Mouse (Mus musculus) liver (tissue): ENCODE results near the gene Slx4ip.
"Not testable (repeated sequence)": the region's sequence is repeated elsewhere in the genome, so short reads cannot be mapped to it uniquely, and the experiment has no call there.

Experiments
- DNase-seq: peaks from one replicate; pipeline ENCODE4 v3.0.0-alpha.2; 2020; ENCODE audit warnings: mixed read lengths

The Slx4ip gene

DNA sequence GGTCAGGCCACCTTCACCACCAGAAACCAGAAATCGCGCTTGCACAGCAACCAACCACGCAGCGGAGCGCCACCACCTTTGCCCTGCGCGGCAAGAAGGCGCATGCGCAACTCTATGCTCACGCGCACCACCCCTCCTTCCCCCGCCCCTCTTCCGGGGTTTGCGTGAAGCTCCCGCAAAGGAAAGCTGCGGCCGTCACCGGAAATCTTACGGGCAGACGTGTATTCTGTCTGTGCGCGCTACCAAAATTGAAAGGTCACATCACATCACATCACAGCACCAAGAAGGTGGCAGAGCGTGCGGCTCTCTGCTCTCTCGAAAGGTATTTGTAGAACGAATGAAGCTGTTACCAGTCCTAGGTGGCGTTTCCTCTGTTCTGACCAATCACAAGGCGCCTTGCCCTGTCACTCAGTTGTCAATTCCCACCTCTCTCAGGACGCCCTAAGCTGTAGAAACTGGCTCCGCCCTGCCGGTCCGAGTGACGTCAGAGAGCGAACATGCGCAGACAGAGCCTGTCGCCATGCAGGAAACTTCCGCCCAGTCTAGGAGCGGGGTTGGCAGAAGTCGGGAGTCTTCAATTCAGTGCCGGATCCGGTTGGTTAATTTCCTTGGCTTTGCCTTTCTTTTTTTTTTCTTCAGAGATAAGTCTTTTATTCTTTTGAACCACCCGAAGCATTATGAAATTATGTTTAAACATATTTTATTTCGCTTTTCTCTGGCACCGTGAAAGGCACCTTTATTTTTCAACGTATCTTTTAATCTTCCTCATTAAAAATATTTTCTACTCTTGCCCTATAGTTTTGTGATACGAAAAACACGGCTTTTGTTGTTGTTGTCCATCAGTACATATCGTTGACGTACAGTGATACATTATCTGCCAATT lies at the start of gene Slx4ip, which contains the start of the genes AL731706.1 and Mkks:
Slx4ip (plus strand) TSS at position 151 of the 883 bp plus-strand sequence.
AL731706.1 (minus strand) TSS at position 322 of the 883 bp plus-strand sequence.
Mkks (minus strand) TSS at position 322 of the 883 bp plus-strand sequence.
- DNase-seq, result peak; percentile 99

DNA sequence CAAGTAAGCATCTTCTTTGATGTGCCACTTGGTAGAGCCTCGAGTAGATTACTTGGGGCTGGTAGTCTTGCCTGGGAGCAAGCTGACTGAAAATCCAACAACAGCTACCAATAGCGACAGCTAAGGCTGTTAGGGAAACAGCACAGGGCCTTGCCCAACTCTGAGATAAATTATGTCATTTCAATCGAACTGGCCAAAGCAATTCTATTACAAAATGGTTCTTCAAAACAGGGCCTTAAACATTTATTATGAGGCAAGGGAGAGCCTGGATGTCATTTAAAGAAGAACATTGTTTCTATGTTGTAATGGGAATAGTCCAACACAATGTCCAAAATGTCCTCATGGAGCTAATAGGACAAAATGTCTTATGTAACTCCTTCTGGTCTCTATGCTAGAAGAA lies 40.7 kb upstream of the Slx4ip start:
- no peak for DNase-seq

GRCm38 (mm10) chr2:136854543-136855388 lies 36.3 kb upstream of the Slx4ip start:
- DNase-seq, result no peak

DNA sequence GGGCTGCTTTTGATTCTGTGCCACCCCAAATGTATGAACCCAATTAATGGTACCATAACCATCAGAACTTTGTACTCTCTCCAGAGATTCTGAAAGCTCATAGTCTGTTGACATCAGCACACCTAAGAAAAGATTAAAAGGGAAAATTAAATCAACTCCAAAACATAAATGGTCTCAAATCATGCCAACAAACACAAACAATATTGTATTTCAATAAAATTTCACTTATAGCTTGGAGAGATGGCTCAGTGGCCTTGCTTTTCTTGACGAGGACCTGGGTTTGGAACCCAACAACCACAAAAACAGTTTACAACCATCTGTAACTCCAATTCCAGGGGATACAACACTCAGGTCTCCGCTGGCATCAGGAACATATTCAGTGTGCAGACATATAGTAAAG lies 5.4 kb upstream of the Slx4ip start, which contains the start of gene AL731706.2:
AL731706.2 (minus strand) TSS at position 101 of the 400 bp plus-strand sequence.
- DNase-seq, result no peak

DNA sequence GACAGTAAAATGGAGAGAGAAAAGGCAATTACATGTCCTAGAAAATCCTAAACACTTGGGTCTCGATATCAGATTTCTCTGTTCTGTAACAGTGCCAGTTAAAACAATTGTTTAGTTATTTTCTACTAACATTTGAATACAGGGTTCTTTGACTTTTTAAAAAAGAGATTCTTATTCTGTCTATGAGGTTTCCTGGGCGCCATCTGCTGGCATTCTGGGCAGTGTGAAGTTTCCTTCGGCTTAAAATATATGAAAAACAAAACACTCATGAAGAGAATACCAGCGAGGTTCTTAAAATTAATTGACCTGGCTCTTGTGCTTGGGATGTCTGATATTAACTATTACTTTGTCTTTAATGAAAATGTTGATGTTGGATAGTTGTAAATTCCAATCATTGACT lies 4.2 kb upstream of the Slx4ip start:
- peak; percentile 10 for DNase-seq

DNA sequence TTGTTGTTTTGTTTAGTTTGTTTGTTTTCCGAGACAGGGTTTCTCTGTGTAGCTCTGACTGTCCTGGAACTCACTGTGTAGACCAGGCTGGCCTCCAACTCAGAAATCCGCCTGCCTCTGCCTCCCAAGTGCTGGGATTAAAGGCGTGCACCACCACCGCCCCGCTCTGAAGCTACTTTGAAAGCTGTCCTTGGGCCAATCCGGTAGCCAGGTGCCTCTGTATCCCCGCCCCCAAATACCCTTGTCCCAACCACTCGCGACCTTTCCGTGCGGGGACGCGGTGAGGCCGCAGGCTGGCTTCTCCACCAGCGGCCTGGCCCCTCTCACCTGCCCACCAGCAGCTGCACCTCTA lies 326 bp upstream of the Slx4ip start:
- DNase-seq, result not testable (repeated sequence)

DNA sequence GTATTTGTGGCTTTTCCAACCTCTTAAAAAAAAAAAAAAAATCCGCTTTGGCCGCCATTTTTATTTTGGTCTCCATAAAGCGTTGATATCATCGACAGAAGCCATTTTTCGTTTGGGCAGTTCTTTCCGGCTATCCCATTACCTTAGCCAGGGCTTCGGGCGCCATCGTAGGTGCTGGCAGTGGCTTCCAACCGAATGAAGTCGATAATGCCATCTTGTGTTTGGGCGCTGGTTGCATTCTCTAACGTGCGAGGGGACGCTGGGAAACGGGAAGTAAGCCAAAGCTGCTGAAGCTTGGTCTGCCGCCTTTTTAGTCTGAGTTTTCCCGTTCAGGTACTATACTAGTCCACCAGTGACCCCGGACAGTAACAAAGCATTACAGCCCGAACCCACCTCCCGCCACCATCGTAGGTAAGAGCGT lies 943 bp downstream of the Slx4ip start:
- peak; percentile 93 for DNase-seq

GRCm38 (mm10) chr2:136894494-136894893 lies 3.5 kb downstream of the Slx4ip start:
- DNase-seq, result no peak

DNA sequence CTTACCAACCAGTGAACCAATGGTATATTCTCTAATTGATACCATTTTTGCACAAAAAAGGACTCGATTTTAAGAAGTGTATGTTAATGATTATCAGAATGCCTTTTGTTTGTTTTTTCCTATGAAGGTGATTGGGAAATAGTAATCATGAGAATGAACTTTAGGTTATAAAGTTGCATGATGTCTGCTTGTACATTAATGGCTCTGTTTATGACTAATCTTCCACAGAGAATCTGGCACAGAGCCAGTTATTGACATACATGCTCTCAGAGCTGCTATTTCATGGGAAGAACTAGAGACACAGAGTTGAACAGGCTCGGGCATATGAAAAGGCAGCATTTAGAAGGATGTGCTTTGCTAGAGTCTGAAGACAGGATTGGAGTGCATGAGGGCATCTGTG lies 5.1 kb downstream of the Slx4ip start:
- no peak for DNase-seq

- DNase-seq, result no peak
Measured at GRCm38 (mm10) chr2:136908596-136908995, 17.6 kb downstream of the Slx4ip start.

GRCm38 (mm10) chr2:136909298-136909697 lies 18.3 kb downstream of the Slx4ip start:
- no peak for DNase-seq

DNA sequence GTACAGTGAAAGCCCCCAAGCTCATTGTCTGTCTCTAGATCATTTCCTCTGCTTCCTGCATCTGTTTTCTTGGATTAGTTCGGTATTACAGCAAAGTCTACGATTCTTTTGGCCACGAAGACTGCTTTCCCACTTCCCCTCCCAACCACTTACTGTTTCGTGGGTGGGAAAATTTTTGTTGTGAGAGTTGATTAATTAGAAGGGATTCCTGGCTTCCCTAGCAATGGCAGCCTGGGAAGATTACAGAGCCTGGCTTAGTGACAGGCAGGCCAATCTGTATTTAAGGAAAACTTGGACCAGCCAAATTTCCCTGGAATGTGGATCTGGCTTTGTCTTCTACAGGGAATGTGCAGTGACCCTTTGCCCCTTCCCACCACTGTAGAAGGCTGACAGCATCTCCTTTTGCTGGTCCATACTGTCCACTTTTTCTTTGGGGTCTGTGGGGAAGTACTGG lies 21.0 kb downstream of the Slx4ip start:
- DNase-seq, result no peak

DNA sequence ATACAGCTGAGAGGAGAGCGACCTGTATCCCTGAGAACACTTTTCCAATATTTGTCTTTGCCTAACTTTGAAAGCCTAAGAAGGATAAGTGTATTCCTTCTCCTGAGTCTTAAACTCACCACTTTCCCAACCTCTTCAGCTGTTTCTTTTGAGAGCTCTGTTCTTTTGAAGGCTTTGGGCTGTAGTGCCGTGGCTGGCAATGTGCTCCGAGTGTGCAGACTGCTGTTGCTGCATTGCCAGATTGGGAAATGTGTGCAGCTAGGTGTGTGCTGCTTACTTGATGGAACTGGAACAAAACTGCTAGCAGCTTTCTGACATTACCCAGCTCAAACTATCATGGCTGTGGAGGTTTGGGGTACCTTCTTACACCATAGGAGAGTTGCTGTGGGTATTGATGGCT lies 22.0 kb downstream of the Slx4ip start:
- DNase-seq, result no peak

DNA sequence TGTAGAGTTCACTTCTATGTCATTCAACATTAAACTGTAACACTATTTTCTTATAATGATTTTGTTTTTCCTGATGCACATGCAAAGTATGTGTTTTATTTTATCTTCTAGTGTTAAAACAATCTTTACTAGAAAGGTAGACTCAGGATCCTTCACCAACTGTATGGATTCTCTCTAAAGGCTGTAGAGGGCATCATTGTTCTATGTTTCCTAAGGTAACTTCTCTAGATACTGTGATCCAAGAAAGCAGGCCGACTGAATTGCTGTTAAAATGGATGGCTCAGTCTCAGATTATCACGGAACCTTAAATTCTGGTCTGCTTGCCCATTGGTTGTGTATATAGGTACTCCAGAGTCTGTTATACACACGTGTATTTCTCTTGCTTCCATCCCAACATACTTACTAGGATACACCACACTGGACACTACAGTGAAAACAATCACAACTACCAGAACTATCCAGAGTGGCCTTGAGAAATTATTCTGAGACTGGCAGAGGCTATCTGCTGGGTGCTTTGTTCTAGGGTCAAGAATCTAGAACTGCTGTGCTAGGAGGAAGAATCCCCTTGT lies 23.4 kb downstream of the Slx4ip start:
- DNase-seq, result no peak

DNA sequence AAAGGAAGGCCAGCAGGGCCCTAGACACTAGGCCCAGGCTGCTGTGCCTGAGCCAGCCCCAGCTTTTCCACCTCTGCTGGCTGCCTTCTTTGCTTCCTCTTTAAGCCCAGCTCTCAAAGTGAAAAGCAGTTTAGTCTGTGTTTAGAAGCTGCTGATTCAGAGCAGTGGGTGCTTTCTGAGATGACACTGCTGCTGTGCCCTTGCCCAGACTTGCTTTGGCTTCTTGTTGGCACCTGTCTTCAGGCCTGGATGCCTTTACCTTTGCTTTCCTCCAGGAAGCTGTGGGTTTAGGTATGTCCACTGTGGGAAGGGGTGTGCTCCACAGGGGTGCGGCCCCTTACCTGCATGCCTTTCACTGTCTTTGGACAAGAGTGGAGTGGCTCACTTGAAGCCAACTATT lies 28.4 kb downstream of the Slx4ip start:
- no peak for DNase-seq

GRCm38 (mm10) chr2:136920257-136920993 lies 29.4 kb downstream of the Slx4ip start:
- no peak for DNase-seq

GRCm38 (mm10) chr2:136921003-136921408 lies 30.0 kb downstream of the Slx4ip start:
- peak; percentile 57 for DNase-seq

DNA sequence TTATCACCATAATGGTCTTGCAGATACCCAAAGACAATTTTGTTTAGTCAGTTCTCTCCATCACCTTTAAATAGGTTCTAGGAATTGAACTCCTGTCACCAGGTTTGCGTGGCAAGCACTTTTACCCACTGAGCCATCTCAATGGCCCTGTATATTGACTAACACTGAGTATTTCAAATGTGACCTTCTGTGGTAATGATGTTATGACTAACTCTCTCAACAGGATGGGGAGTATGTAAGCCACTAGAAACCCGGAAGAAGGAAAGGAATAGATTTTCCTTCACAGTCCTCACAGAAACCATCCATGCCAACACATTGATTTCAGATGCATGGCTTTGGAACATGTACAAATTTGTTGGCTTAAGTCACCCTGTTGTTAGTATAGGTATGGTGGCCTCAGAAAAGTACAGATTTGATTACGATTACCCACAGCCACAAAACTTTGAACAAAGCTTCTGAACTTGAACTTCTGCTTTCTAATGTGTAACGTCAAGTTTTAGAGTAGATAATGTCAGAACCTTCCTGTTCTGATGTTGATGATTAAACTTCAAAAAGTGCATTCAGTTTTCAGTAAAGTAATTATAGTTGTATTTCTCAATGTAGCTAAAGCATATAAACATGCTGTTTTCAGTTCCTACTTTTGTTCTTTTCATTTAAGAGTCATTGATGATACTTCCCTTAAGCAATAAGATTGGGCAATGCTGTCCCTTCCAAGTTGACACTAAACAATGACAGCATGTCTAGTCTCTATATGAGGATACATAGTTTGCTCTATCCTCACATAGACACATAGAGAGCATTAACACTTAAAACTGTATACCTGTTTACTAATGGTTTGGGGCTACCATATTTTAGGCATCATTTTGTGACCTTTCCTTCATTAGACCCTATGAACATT lies 45.6 kb downstream of the Slx4ip start:
- no peak for DNase-seq

DNA sequence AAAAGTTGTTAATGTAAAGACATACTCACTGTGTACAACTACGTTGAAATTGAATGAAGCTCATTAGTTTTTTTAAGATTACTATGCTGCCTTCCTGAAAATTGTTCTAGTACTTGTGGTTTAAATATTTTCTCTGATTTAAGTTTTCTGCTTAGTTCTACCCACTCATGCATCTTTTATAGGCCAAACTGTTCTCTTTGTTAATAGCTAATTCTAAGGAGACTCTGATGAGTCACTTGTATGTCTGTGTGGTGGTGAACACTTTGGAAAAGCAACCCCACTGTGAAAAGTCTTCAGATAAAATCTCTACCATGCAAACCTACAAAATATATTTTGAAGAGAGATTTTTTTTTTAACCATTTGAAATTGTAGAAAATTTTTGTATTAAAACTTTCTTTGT lies 47.2 kb downstream of the Slx4ip start:
- DNase-seq, result no peak

DNA sequence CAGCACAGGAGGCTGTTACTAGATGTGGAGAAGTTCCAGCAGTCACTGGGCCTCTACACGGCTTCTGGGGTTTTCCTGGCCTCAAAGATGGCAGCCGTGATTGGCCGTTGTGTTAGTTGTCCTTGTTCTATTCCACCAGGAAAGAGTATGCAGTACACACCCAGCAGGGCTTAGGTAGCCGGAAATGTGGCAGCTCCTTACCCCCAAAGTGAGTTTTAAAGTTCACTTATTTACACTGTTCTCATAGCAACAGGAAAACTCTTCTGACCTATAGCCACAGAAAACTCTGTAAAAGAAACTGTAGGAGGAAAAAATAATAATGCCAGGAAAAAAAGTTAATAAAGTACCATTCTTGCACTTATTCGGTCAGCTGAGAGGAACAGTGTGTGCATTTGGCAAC lies 55.3 kb downstream of the Slx4ip start:
- DNase-seq, result no peak

- no peak for DNase-seq
Measured at GRCm38 (mm10) chr2:136947500-136947899, 56.5 kb downstream of the Slx4ip start.
